Mouse (Mus musculus): ENCODE measurements around the gene Rab27a. TPM values are rescaled to one million over a fixed set of nuclear protein-coding genes. Genes with fewer than 3 reads are reported as not detected.
"Not testable (repeated sequence)": the region's sequence is repeated elsewhere in the genome, so short reads cannot be mapped to it uniquely, and the experiment has no call there.

Gene Rab27a
- total RNA-seq, 2 experiments from 2014 or later = 12.2 to 15.4 TPM

DNA sequence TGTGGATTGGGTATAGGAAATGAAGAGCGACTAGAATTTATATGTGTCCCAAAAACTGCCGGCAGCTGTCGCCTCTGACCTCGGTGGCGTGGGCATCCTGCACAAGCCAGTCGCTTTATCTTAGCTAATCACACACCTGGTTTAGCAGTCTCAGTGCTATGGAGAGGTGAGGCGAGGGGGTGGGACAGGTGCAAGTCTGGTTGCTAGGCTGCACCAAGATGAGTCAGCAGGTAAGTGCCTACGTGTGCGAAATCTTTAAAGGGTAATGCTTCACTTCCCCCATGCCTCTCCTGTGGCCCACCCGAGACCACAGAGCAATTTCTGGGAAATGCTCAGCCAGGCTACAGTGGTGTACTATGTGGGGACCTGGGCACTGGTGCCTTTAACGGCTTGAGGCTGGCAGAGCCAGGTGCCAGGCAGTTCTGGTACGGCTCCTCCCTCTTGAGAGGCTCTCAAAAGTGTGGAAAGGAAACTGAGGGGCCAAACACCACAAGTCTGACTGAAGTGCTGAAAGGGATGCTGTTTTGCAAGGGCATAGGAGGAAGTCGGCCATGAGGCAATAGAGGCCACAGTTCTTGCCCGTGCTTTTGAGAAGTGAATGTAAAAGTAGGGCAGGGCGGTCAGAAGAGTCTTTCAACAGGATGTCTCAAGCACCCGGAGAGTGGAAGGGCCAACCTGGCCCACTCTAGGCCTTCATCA lies 44.7 kb downstream of the Rab27a start:
- no peak for DNase-seq (ENCODE audit: low spot score in 2 of 2)

DNA sequence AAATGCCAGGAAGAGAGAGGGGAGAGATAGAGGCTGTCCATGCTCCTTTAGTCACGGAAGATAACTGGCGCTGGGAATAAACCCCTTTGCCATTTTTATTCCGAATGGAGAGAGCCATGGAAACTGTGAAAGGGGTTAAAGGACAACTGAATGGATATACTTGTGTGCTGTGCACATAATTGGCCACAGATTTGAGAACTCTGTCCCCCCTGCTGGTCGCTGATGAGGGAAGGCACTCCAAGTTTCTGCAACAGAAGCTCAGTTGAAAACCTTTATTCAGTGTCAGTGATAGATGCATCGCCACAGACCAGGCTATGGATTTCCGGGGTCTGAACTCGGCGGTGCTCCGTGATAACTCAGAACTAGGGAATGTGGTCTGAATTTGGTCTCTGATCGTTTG lies 45.5 kb downstream of the Rab27a start:
- no peak for DNase-seq (ENCODE audit: low spot score in 2 of 2)

DNA sequence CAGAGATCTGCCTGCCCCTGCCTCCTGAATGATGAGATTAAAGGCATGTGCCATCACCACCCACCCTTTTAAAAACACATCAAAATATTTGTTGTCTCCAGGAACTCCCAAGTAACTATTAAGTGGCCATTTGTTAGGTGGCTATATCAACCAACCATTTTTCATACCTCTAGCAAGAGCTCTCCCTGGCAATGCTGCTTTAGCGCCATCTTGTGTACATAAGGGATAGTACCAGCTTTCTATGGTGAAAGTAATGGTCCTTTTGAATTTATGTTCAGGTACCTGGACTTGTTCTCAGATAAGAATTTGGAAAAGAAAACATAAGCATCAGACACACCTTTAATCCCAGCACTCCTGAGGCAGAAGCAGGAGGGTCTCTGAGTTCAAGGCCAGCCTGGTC lies 47.1 kb downstream of the Rab27a start:
- peak in 1 of 2 experiments; percentile 75 for DNase-seq (ENCODE audit: low spot score in 2 of 2)

DNA sequence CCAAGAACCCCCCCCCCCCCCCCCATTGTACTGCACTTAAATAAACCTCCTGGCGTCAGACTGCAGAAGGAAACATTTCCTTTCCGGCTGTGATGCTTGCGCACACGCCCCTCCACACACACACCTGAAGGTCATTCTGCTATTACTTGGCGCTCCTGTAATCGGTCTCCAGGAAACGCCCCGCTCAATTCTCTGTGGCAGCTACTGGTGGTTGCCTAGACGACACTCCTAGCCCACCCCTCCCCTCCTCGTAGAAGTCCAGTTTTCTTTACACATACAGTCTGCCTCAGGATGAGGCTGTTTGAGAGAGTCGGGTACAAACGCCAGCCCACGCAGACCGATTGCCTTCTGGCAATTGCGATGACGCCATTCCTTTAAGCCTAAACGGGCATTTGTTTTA lies 49.9 kb downstream of the Rab27a start:
- DNase-seq (ENCODE audit: low spot score in 2 of 2) = peak in 1 of 2 experiments; percentile 46

DNA sequence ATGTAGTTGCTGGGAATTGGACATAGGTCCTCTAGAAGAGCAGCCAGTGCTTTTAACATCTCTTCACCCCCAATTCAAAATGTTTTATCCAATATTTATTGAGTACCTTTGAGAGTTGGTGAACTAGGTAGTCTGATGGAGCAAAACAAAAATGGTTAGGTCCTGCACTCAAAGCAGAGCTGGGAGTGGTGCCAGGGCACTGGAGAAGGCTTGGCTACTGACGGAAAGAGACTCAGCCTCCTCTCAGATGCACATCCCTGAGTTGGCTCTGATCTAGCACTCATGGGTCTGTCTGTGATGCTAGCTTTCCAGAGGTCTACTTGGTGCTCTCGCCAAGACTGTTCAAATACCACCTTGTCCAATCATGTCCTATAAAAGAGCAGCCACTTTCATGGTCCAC lies 53.2 kb downstream of the Rab27a start:
- no peak for DNase-seq (ENCODE audit: low spot score in 2 of 2)

DNA sequence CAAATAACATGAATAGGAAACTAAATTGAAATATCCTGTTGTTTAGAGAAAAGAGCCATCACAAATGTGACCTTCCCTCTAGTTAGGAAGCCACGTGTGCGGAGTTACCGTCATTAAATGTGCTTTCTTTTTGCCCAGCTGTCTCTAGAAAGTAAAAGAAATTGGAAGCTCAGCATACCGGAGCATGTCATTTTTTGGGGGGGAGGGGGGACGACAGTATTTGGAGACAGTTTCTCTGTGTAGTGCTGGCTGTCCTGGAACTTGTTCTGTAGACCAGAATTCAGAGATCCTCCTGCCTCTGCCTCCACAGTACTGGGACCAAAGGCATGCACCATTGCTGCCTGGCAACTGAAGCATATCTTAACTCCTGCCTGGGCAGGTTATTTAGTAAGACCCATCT lies 56.9 kb downstream of the Rab27a start, which contains the start of gene Khdc3:
Gene Khdc3 (plus strand): TSS at position 301 of the 400 bp plus-strand sequence.
- DNase-seq (ENCODE audit: low spot score in 2 of 2) = no peak

DNA sequence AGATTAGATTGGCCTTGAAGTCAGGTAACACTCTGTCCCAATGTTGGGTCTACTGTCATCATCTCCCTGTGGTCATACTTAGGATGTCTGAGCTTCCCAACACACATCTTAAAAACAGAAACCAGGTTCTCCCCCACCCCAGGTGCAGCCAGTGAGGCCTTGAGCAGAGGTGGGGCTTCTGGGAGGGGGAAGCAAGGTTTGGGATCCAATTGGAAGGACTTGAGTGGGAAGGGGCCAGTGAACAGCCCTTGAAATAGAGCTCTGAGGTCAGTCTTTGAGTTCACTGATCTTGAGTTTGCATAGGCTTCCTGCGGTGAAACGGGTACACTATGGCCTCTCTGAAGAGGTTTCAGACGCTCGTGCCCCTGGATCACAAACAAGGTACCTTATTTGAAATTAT lies 57.5 kb downstream of the Rab27a start, which contains the start of gene Gm20509:
Gene Gm20509 (plus strand): TSS at position 290 of the 400 bp plus-strand sequence.
- no peak for DNase-seq (ENCODE audit: low spot score in 2 of 2)

DNA sequence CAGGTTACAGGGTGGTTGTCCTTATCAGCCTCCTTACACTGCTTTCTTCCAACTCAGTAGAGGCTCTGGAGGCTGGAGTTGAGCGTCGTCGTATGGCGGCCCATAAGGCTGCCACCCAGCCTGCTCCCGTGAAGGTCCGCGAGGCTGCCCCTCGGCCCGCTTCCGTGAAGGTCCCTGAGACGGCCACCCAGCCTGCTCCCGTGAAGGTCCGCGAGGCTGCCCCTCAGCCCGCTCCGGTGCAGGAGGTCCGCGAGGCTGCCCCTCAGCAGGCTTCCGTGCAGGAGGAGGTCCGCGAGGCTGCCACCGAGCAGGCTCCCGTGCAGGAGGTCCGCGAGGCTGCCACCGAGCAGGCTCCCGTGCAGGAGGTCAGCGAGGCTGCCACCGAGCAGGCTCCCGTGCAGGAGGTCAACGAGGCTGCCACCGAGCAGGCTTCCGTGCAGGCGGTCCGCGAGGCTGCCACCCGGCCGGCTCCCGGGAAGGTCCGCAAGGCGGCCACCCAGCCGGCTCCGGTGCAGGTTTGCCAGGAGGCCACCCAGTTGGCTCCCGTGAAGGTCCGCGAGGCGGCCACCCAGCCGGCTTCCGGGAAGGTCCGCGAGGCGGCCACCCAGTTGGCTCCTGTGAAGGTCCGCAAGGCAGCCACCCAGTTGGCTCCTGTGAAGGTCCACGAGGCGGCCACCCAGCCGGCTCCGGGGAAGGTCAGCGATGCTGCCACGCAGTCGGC lies 58.7 kb downstream of the Rab27a start:
- DNase-seq (ENCODE audit: low spot score in 2 of 2) = no peak

DNA sequence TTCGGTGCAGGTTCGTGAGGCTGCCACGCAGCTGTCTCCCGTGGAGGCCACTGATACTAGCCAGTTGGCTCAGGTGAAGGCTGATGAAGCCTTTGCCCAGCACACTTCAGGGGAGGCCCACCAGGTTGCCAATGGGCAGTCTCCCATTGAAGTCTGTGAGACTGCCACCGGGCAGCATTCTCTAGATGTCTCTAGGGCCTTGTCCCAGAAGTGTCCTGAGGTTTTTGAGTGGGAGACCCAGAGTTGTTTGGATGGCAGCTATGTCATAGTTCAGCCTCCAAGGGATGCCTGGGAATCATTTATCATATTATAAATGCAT lies 59.2 kb downstream of the Rab27a start:
- no peak for DNase-seq (ENCODE audit: low spot score in 2 of 2)

DNA sequence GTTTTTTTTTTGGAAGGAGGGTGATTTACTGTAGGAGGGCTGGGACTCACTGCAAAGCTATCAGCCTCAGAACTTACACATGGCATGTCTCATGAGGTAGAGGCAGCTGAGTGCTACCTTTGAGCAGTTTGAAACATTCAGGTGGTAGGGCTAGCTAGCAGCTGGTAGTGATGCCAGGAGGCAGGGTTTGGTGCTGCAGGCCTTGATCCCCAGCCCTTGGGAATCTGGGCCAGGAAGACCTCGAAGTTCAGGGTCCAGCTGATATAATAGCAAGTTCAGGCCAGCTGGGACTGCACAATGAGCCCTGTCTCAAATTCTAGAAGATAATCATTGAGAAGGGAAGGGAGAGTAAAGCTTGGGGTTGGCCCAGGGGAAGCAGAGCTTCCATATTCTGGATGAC lies 60.5 kb downstream of the Rab27a start:
- no peak for DNase-seq (ENCODE audit: low spot score in 2 of 2)

DNA sequence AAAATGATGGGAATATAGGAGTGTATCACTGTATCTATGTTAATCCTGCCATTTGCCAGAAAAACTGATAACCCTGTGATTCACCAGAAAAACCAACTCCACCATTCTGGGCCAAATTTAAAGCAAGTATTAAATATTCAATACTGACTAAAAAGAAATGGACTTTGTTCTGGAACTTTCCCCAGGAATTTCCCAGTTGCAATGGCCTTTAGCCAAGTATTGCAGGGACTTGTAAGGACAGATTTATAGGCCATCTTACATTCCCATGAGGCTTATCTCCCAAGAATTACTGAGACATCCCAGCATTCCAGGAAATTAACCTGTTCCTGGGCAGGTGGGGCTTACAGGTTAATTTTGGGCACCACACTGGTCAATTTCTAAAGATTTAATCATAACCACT lies 61.1 kb downstream of the Rab27a start:
- no peak for DNase-seq (ENCODE audit: low spot score in 2 of 2)

DNA sequence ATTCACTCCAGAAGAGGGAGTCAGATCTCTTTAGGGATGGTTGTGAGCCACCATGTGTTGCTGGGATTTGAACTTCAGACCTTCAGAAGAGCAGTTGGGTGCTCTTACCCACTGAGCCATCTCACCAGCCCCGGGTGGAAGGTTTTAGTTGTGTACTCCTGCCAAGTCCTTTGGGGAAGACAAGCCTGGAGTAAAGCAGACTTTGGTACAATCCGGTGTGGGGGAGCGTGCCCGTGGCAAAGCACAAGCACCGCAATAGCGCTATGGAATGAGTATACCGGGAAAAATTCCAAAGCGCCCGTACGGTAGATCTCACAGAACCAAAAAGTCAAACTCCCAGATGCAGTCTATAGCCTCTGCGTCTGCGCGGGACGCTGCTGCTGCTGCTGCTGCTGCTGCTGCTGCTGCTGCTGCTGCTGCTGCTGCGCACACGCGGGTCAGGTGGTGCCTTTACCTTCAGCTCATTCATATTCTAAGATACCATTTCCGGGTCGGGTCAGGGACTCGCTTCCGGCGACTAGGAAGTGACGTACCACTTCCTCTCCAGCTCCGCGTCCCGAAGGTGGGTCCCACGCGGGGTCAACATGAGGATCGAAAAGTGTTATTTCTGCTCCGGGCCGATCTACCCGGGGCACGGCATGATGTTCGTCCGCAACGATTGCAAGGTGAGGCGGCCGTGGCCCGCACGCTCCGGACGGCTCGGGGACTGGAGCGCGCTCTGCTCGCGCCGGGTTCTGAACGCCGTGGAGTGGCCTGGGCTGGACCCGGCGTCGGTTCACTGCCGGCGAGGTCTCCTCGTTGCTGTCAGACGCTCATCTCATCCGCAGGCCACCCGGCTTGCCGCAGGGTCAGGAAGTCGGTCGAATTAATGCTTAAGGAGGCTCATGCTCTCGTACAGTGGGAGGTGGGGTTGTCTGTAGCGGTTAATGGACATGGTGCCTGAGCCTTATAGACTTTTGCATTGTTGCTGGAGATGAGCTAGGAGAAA lies 68.6 kb downstream of the Rab27a start, which contains the start of gene Rsl24d1:
Gene Rsl24d1 (plus strand): TSS at position 508 of the 988 bp plus-strand sequence.
- DNase-seq (ENCODE audit: low spot score in 2 of 2) = peak; percentile 89 to 96

DNA sequence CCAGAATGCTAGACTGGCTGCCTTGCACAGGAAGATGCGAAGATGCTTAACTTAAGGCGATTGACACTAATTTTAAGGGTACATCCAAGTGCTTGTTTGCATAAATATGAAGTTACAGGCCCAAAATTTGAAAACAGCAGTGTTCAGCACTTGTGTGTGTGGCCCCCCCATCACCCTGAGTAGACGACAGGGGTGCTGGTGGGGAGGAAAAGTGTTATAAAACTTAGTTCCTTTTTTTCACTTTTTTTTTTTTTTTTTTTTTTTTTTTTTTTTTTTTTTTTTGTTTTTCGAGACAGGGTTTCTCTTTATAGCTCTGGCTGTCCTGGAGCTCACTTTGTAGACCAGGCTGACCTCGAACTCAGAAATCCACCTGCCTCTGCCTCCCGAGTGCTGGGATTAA lies 72.0 kb downstream of the Rab27a start:
- DNase-seq (ENCODE audit: low spot score in 2 of 2) = not testable (repeated sequence)

DNA sequence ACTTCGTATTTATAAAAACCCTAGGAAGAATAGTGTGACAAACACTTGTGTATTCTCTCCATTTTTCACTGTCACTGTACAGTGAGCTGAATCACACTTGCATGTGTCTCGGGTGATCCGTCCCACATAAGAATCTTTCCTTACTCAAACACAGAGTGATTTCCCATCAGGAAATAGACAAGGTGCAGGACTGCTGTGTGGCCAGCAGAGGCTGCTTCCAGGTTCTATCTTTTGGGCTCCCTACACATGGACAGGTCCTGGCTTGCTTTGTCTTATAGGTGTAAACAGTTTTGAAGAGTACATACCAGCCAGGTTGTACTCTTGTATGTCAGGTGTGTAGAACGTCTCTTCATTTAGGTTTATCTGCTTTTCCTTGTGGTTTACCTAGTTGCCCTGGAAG lies 73.4 kb downstream of the Rab27a start:
- no peak for DNase-seq (ENCODE audit: low spot score in 2 of 2)

DNA sequence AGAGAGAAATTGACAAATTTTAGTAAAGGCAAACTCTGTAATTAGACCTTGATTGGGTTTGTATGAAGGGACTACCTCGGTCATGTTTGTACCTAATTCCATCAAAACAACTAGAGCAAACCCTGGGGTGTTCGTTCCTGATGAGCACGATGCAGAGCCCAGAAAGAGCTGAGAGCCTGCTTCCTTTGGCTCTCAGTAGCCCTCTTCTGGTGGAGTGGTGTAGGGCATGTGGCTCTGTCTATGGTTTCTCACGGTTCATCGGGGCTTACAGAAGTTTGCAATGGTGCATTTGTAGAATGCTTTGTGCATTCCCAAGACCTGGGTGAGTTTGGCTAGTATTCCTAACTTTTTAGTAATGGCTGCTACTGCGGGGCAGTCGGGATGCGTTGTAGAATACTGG lies 77.1 kb downstream of the Rab27a start:
- peak in 1 of 2 experiments; percentile 58 for DNase-seq (ENCODE audit: low spot score in 2 of 2)

DNA sequence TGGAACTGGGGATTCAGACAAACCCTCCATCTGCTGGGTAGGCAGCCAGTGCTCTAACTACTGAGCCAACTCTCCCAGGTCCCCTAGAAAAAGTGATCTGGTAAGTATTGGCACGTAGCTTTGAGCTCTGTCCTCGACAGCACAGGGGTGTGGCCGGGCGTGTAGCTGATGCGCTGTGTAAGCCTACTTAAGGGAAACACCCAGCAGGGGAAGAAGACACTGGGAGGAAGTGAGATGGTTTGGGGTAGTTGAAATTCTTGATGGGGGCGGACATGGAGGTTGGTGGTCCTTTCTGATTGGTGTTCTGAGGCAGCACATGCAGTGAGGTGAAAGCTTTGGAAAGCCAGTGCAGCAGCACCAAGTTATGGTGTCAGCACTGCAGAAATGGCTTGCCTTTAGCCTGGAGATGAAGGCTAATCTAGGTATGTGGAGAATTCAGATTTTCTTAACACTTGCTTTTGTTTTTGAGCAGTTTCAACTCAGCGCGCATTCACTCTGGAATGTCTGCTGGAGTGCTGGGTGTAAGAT lies 80.5 kb downstream of the Rab27a start:
- DNase-seq (ENCODE audit: low spot score in 2 of 2) = no peak

DNA sequence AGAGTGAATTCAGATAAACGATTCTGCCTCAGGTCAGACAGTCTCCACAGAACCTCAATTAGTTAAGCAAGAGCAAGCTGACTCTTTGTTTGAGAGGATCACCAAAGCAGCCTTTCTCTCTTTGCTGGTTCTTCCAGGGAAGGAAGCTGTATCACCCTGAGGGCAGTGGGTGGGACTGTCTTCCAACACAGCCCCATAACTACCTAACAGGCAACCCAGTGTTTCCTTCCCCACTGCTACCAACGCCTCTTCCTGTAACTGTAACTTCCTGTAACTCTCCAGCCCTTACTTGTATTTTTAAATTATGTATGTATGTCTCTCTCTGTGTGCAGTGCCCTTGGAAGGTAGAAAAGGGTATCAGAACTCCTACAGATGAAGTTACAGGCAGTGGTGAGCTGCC lies 82.8 kb downstream of the Rab27a start:
- DNase-seq (ENCODE audit: low spot score in 2 of 2) = no peak

DNA sequence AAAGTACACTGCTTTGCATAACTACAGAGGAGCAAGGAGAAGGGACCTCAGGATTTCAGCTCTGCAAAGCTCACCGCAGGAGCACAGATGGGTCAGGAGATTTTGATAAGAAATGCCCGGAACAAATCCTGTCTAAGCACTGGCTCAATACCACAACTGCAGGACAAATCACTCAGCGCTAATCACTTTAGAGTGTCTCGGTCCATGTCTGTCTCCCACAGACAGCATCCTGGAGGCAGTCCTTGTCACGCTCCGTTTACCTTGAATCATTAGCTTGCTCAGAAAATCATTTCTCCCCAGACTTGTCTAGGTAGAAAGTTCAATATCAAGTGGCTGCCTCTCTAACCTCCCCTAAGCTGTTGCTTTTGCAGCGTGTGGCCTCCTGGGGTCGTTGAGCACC lies 85.2 kb downstream of the Rab27a start:
- no peak for DNase-seq (ENCODE audit: low spot score in 2 of 2)

DNA sequence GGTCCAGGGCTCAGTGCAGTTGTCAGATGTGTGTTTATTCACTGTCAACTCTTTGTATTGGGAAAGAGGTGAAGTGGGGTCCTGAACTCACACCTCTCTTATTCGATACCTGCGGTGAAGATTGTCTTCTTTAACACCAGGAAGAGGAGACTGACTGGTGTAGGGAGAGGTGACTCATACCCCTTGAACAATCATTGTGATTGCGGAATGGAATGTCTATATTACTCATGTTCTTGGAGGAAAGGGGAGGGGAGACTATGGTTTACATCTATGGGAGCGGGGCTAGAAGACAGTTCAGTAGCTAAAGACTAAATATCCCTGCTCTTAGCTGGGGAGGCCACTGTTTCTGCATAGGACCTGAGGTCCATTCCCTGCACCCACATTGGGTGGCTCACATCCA lies 85.9 kb downstream of the Rab27a start:
- DNase-seq (ENCODE audit: low spot score in 2 of 2) = no peak

DNA sequence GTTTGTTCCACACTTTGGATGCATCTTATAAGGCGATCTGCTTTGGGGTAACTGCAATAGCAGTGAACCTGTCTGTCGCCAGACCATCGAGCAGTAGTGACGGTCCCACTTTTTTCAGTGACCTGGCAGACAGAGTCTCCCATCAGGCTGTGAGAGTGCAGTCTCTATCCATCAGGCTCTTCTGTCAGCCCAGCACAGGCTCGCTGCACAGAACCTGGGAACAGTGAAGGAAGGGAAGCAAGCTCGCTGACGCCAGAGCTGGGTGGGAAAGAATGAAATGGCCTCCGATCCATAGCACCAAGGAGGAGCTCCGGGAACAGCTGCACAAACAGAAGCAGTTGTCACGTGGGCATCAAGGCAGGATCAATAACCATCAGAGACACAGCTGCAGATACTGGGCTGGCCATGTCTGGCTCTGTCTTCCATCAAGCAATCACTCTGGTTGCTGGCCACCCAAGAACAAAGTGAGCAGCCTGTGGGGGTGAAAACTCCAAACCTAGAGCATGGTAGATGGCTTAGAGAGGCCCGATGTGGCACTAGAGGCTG lies 92.8 kb downstream of the Rab27a start:
- DNase-seq (ENCODE audit: low spot score in 2 of 2) = no peak

Measured in layer of hippocampus, adult 18-20 months (tissue).